ENCODE assay signal across 8 mouse cellular contexts in the genomic region with DNA sequence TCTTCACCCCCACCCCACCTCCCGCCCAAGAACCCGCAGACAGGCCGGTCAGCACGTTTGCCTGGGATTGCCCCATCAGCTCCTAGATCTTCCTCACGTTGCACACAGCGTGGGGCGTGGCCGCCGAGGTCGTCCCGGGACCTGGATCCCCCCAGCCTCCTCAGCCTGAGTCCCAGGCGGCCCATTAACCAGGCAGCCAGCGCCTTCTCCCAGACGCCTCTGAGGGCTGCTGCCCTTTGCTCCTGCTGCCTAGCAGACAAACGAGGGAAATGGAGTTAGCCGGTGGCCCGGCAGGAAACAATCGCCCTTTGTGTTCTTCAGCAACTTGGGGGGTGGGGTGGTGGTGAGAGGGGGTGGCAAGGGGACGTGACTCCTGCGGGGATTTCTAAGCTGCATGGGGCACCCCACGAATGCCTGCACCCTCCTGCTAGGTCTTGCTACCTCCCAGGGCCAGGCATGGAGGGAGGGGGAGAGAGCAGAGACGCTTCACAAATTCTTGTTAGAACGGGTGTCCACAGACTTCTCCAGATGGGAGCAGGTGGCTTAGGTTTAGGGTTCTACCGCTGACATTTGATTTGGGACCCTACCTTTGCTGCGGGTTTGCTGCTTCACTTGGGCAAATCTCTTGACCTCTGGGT. TPM values are rescaled to one million over a fixed set of nuclear protein-coding genes. Genes with fewer than 3 reads are reported as not detected.
DNase-seq lines count a peak whose midpoint lies in the region; ATAC-seq and TF ChIP-seq lines count a peak whose summit lies in the region.

No protein-coding gene starts in this region.

- no peaks in the 10 kb centered on the region for H3K36me3 ChIP-seq in lung, postnatal 0 days (ENCODE audit: insufficient read depth, low read length)

- peaks cover 32% of the 10 kb centered on the region; the same call in 1 of the 2 replicates for H3K4me1 ChIP-seq in lung, postnatal 0 days (ENCODE audit: insufficient read depth, low read depth, low read length)

- no peaks in the 10 kb centered on the region for H3K27me3 ChIP-seq in lung, postnatal 0 days (replicated peaks; ENCODE audit: insufficient read depth, low read length)

- peak; percentile 5; the same call in 1 of the 2 replicates for ATAC-seq in lung, postnatal 0 days

- no peak overlapping the region for H3K4me3 ChIP-seq in lung, postnatal 0 days (ENCODE audit: low read depth, low read length)

- H3K27ac ChIP-seq in lung, postnatal 0 days (ENCODE audit: low read length): no peak overlapping the region; the same call in 1 of the 2 replicates

- 7% methylated on average over 23 of the region's 25 CpGs for WGBS in lung, postnatal 0 days

- no peak overlapping the region for H3K9ac ChIP-seq in lung, postnatal 0 days (replicated peaks; ENCODE audit: low read depth)

- no peaks in the 10 kb centered on the region for H3K9me3 ChIP-seq in lung, postnatal 0 days (ENCODE audit: low read length)

- no peak for TF ChIP-seq EP300 in lung, postnatal 0 days (IDR thresholded peaks at IDR 0.05)

- TF ChIP-seq CTCF in lung, postnatal 0 days (IDR thresholded peaks at IDR 0.05): no peak

- peak; percentile 62 for DNase-seq in testis, postnatal 10 days (ENCODE audit: low spot score)
- no peak for DNase-seq in testis, postnatal 14 days (ENCODE audit: low spot score)
- DNase-seq in heart, adult 18-20 months: peak; percentile 51 to 83
- peak; percentile 62 for DNase-seq in kidney, adult 18-20 months
- DNase-seq in lung, postnatal 0 days (ENCODE audit: low spot score): peak; percentile 53
- peak; percentile 61 for DNase-seq in thymus, postnatal 4 days
- no peak for DNase-seq in ovary, postnatal 10 days (ENCODE audit: low spot score)
- no peak for DNase-seq in right cerebral cortex, postnatal 14 days

- H3K4me2 ChIP-seq in lung, postnatal 0 days (replicated peaks; ENCODE audit: low read depth, low read length): 0 out of 2 replicates have a peak overlapping the region, but pooled peaks have one; percentile 17

RNA-seq across cellular contexts. Expression of a gene that starts 32.3 kb away (rescaled TPM):
- total RNA-seq in heart, adult 18-20 months (2021): 10 to 100 TPM; 38.6 to 42.3 TPM
- 19.8 and 24.4 TPM in 2 replicates for polyA plus RNA-seq in lung, postnatal 0 days (2015; fragmentation: Nextera tagmentation; extraction: Ambion mirVana)

RNA-seq across cellular contexts. Expression of a gene that starts 40.0 kb away (rescaled TPM):
- total RNA-seq in heart, adult 18-20 months (2021): 100 to 1,000 TPM; 158 to 190 TPM
- 21.2 and 28.1 TPM in 2 replicates for polyA plus RNA-seq in lung, postnatal 0 days (2015; fragmentation: Nextera tagmentation; extraction: Ambion mirVana)

Comparison
In these comparisons a context has a peak if more than half of its experiments do, and no peak if none do; other contexts are left out.
1. DNase-seq: peak in testis, postnatal 10 days (single experiment), heart, adult 18-20 months (2 of 2), kidney, adult 18-20 months (single experiment), lung, postnatal 0 days (single experiment) and thymus, postnatal 4 days (single experiment); none in testis, postnatal 14 days (single experiment), ovary, postnatal 10 days (single experiment) and right cerebral cortex, postnatal 14 days (single experiment).